Mouse (Mus musculus) olfactory bulb, adult 2 months (tissue): Measurements from ENCODE around the gene Has3.

Source experiments
- CTCF ChIP-seq: fragments of 200-500 bp; IDR thresholded peaks from 2 replicates; pipeline ENCODE4 v1.5.1; 2012; ENCODE audit warnings: low read depth, mild to moderate bottlenecking, low read length, moderate library complexity; ENCODE audit not compliant: insufficient read depth
- POLR2A ChIP-seq: fragments of 200-500 bp; IDR thresholded peaks from 2 replicates; pipeline ENCODE4 v1.6.1; 2012; ENCODE audit warnings: mild to moderate bottlenecking, low read depth, low read length, moderate library complexity; ENCODE audit not compliant: insufficient read depth

DNA sequence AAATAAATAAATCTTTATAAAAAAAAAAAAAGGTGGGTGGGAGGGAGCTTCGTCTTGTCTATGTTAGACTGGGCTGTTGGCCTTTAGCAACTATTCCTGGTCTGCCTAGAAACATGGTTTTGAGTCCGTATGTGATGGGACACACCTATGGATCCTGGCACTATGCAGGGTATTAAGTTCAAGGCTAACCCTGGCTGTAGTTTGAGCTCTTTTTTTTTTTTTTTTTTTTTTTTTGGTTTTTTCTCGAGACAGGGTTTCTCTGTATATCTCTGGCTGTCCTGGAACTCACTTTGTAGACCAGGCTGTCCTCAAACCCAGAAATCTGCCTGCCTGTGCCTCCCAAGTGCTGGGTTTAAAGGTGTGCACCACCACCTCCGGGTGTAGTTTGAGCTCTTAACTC lies 54.0 kb downstream of the Has3 start:
- TF ChIP-seq POLR2A (no peak), CTCF (no peak)
